Mouse (Mus musculus): Measurements from ENCODE around the gene Hoxa3.

Hoxa3 gene

GRCm38 (mm10) chr6:52219234-52219942, 6.3 kb upstream of the Hoxa3 start:
- no peak for DNase-seq (ENCODE audit: low read depth, low spot score)

GRCm38 (mm10) chr6:52218643-52219215, 5.6 kb upstream of the Hoxa3 start:
- DNase-seq (ENCODE audit: low read depth, low spot score): no peak

GRCm38 (mm10) chr6:52217895-52218642, 4.9 kb upstream of the Hoxa3 start:
- peak; percentile 44 for DNase-seq (ENCODE audit: low read depth, low spot score)

- DNase-seq (ENCODE audit: low read depth, low spot score): peak; percentile 91
Observed at GRCm38 (mm10) chr6:52217459-52217768, 4.3 kb upstream of the Hoxa3 start.

- peak; percentile 80 for DNase-seq (ENCODE audit: low read depth, low spot score)
Observed at GRCm38 (mm10) chr6:52216691-52217458, 3.7 kb upstream of the Hoxa3 start.

GRCm38 (mm10) chr6:52215771-52216535, 2.8 kb upstream of the Hoxa3 start:
- DNase-seq (ENCODE audit: low read depth, low spot score): peak; percentile 66

- no peak for DNase-seq (ENCODE audit: low read depth, low spot score)
Observed at GRCm38 (mm10) chr6:52215070-52215469, 1.9 kb upstream of the Hoxa3 start.

- no peak for DNase-seq (ENCODE audit: low read depth, low spot score)
Observed at GRCm38 (mm10) chr6:52214271-52214670, 1.1 kb upstream of the Hoxa3 start.

- peak; percentile 26 for DNase-seq (ENCODE audit: low read depth, low spot score)
Observed at GRCm38 (mm10) chr6:52212556-52213118, 499 bp downstream of the Hoxa3 start.

GRCm38 (mm10) chr6:52211961-52212360, 1.2 kb downstream of the Hoxa3 start:
- DNase-seq (ENCODE audit: low read depth, low spot score): peak; percentile 13

- no peak for DNase-seq (ENCODE audit: low read depth, low spot score)
Observed at GRCm38 (mm10) chr6:52211170-52211935, 1.8 kb downstream of the Hoxa3 start.

- no peak for DNase-seq (ENCODE audit: low read depth, low spot score)
Observed at GRCm38 (mm10) chr6:52209685-52210046, 3.5 kb downstream of the Hoxa3 start.

- no peak for DNase-seq (ENCODE audit: low read depth, low spot score)
Observed at GRCm38 (mm10) chr6:52208868-52209684, 4.1 kb downstream of the Hoxa3 start.

- no peak for DNase-seq (ENCODE audit: low read depth, low spot score)
Observed at GRCm38 (mm10) chr6:52208072-52208867, 4.9 kb downstream of the Hoxa3 start, which contains the start of gene Hoxa6. Gene Hoxa6, minus strand, starts transcription at chr6:52208722.

GRCm38 (mm10) chr6:52207684-52207976, 5.5 kb downstream of the Hoxa3 start:
- no peak for DNase-seq (ENCODE audit: low read depth, low spot score)

- DNase-seq (ENCODE audit: low read depth, low spot score): no peak
Observed at GRCm38 (mm10) chr6:52206882-52207683, 6.1 kb downstream of the Hoxa3 start.

- DNase-seq (ENCODE audit: low read depth, low spot score): no peak
Observed at GRCm38 (mm10) chr6:52205638-52206621, 7.2 kb downstream of the Hoxa3 start.

All from forelimb bud, embryonic 11.5 days (tissue).